Mouse (Mus musculus) C2C12 (cell line): ENCODE results near the gene Pik3cd.
A peak's percentile ranks its signal among the peaks of the same experiment; 100 is the strongest.

ENCODE experiments used
- CTCF ChIP-seq: IDR thresholded peaks from one replicate; pipeline ENCODE4 v1.5.1; 2011; ENCODE audit not compliant: control insufficient read depth, insufficient read depth, insufficient read length
- MAX ChIP-seq: IDR thresholded peaks from one replicate; pipeline ENCODE4 v1.6.1; 2011; ENCODE audit warnings: mild to moderate bottlenecking, control low read depth
- MYOG ChIP-seq: IDR thresholded peaks from one replicate; pipeline ENCODE4 v1.6.1; 2011; ENCODE audit not compliant: control insufficient read depth, insufficient read length; ENCODE audit errors: extremely low read depth

GRCm38 (mm10) chr4:149737383-149738324 lies 35.3 kb upstream of the Pik3cd start, which contains the start of gene Tmem201:
- peak; percentile 97 for TF ChIP-seq CTCF
- TF ChIP-seq MAX: no peak
- no peak for TF ChIP-seq MYOG
